Mouse (Mus musculus) cerebellum, adult 2 months (tissue): ENCODE measurements at regions not wholly inside any gene's neighbourhood (a gene's known extent, or its start where the extent isn't known, plus 50 kb on each side); places are given as distances from the start of the nearest gene placed in this dataset.

Experiments
- DNase-seq, 2 experiments: peaks; one replicate each; pipeline ENCODE4 v3.0.0; 2021
- H3K27ac ChIP-seq: fragments of 200-500 bp; 2 replicates; pipeline ENCODE4 v1.5.1; 2012; ENCODE audit warnings: low read length, control low read depth, inconsistent platforms; ENCODE audit not compliant: insufficient read depth
- H3K27me3 ChIP-seq: fragments of 200-500 bp; 2 replicates; pipeline ENCODE4 v1.6.1; 2012; ENCODE audit warnings: inconsistent platforms, mild to moderate bottlenecking, low read length, moderate library complexity; ENCODE audit not compliant: control insufficient read depth, insufficient read depth
- H3K4me1 ChIP-seq: fragments of 200-500 bp; 2 replicates; pipeline ENCODE4 v1.6.1; 2011; ENCODE audit warnings: low read length; ENCODE audit not compliant: control insufficient read depth, insufficient read depth
- H3K4me3 ChIP-seq: fragments of 200-500 bp; replicated peaks from 2 replicates; pipeline ENCODE3; 2011; ENCODE audit warnings: mild to moderate bottlenecking, low read depth, low read length, control low read depth; ENCODE audit not compliant: insufficient read depth
- CTCF ChIP-seq: fragments of 200-500 bp; IDR thresholded peaks from 2 replicates; pipeline ENCODE4 v1.5.1; 2011; ENCODE audit warnings: low read depth, mild to moderate bottlenecking, control low read depth, low read length, moderate library complexity, borderline replicate concordance; ENCODE audit not compliant: insufficient read depth
- POLR2A ChIP-seq: fragments of 200-500 bp; IDR thresholded peaks from 2 replicates; pipeline ENCODE4 v1.6.1; 2011; ENCODE audit warnings: low read length, control low read depth, borderline replicate concordance; ENCODE audit not compliant: insufficient read depth
- WGBS: fragments of 180-500 bp; shearing (Covaris S2); methylation state at CpG from one replicate; pipeline ENCODE4 v1.1.7; 2018; 5-methylcytosine and 5-hydroxymethylcytosine counted together

DNA sequence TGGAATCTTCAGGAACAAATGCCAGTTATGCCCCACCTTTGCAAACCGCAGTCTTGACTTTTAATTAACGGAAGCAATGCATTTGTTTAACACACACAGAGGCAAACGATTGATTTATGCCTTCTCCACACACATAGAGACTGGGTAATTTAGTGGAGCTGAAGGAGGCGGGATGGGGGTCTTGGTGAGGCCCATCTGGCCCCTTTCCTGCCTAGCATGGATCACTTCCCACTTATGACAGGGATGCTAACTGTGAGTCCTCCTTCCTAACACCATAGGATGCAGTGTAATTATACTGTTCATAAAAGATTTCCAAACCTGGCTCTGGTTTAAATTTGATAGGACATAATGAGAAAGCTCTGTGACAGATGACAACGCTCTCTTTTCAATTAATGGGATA is 101.1 kb upstream of the Map1b start:
- 78% methylated on average over 5 of the region's 5 CpGs for WGBS
- TF ChIP-seq CTCF (no peak), POLR2A (no peak)

DNA sequence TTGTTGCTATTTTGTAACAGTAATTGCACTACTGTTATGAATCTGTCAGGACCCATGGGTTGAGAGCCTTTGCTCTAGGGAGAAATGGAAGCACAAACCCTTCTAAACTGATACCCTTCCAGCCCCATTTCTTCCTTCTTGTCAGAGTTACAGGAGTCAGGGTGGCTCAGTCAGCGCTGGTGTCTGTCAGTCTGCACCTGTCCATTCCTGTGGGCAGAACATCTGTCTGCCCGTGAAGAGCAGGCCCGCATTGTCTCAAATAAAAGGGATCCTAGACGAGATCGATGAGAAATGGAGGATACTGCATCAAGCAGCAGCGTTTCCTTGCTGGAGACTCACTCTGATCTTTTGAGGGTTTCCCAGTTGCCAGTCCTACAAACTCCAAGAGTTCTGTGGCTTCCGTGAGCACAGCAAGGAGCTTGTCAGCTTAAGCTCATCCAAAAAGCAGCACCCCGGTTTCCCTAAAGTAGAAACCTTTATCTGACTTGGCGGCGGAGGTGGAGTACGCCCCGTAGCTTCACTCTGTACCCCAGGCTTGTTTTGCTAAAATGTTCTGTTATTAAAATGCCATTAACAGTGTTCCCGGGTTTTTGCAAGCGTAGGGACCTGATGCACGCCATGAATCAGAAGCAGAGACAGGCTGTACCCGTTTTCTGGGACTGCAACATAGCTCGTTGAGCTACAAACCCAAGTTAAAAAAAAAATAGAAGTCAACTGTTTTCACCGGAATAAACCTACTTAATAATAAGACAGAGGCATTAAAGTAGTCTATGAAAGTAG is 95.6 kb upstream of the Map1b start:
- no peak overlapping the region for H3K27ac ChIP-seq
- no peak overlapping the region for H3K4me3 ChIP-seq
- H3K27me3 ChIP-seq, result no peaks in the 10 kb centered on the region
- 81% methylated on average over 18 of the region's 18 CpGs for WGBS
- no peak for TF ChIP-seq CTCF
- peaks cover 4% of the 10 kb centered on the region; the same call in 1 of the 2 replicates for H3K4me1 ChIP-seq
- DNase-seq, result no peak

More for the DNA sequence above, 101.1 kb upstream of the Map1b start:
- Histone ChIP-seq H3K27me3 (no peaks in the 10 kb centered on the region), H3K4me1 (no peaks in the 10 kb centered on the region), H3K4me3 (no peak overlapping the region), H3K27ac (no peak overlapping the region)
- DNase-seq, result no peak

DNA sequence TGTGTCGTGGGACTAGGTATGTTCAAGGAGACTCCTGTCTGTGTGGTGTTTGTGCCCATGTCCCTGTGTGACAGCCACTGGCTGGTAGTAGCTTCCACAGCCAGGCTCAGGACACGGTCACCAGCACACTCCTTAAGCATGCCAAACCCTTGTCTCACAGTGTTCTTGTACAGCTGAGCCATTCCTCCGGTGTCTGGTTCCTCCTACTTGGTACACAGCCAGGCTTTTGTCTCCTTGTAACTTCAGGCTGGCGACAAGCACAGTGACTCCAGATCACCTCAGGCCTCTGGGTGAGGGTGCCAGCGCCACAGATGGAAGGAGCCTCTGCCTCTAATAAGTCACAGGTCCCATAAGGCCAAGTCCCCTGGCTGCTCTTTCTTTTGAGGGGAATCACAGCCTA is 94.2 kb upstream of the Map1b start:
- TF ChIP-seq CTCF, result no peak
- no peak for TF ChIP-seq POLR2A
- Histone ChIP-seq H3K4me3 (no peak overlapping the region), H3K27ac (no peak overlapping the region), H3K27me3 (no peaks in the 10 kb centered on the region), H3K4me1 (peaks cover 4% of the 10 kb centered on the region; the same call in 1 of the 2 replicates)
- 57% methylated on average over 5 of the region's 5 CpGs for WGBS
- DNase-seq, result no peak

DNA sequence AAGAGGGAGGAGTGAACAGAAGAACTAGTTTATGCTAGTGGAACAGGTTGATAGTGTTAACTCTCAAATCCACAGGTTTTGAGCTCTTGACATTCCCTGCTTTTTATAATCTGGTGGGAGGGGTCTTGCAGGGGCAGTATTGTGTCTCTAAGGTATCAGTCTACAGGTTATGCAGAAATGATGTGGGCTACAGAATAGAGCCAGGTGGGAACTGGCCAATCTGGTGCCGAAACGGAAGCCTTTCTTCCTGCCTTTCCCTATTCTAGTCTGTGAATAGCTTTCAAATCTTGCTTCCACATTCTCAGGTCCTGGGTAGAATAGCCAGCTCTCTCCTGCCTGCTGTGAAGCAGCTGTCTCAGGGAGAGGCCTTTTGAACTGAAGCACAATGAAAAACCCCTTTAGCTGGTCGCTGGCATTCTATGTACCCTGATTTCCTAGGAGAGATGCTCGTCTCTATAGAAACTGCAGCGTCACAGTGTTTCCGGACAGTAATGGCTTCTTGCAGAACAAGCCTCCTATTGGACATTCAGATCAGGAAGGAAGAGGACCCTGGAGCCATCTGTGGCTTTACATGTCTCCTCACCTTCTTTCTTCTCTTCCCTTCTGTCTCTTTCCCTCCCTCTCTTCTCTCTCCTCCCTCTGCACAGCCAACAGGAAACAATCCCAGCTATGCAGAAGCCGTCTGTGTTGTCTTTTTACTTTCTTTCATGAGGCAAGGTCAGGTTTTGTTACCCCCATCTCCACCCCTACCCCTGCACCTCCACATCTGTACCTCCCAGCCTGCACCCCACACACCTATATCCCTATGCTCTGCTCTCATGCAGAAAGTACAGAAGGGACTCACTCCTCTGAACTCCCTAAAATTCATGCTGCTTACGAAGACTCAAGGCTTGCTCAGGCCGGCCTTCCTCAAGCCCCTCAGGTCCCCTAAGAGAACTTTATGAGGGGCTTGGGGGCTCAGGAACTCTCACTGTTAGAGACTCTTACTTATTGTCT is 93.1 kb upstream of the Map1b start:
- no peak for TF ChIP-seq POLR2A
- TF ChIP-seq CTCF, result no peak
- Histone ChIP-seq H3K27me3 (no peaks in the 10 kb centered on the region), H3K27ac (no peak overlapping the region), H3K4me1 (peaks cover 4% of the 10 kb centered on the region; the same call in 1 of the 2 replicates), H3K4me3 (no peak overlapping the region)
- no peak for DNase-seq
- WGBS, result 58% methylated on average over 9 of the region's 9 CpGs

DNA sequence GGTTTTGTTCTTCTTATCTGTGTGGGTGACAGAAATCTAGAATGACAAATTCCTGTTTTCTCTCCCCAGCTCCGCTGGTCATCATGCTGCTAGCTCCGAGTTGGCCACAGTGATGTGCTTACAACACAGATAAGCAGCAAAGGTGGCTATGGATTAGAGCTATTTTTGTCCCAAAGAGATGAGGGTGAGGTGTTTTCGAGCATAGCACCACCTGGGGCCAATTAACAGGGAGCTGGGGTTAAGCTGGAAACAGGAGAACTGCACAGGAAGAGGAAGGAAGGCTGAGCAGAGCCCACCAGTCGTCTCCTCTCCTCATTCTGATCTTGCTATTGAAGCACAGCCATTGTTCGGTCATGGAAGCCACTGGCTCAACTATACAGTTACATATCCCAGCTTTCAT is 92.3 kb upstream of the Map1b start:
- no peak for TF ChIP-seq POLR2A
- no peak for TF ChIP-seq CTCF
- Histone ChIP-seq H3K27me3 (no peaks in the 10 kb centered on the region), H3K4me3 (no peak overlapping the region), H3K4me1 (peaks cover 4% of the 10 kb centered on the region; the same call in 1 of the 2 replicates), H3K27ac (no peak overlapping the region)
- WGBS, result 79% methylated on average over 5 of the region's 5 CpGs
- no peak for DNase-seq

DNA sequence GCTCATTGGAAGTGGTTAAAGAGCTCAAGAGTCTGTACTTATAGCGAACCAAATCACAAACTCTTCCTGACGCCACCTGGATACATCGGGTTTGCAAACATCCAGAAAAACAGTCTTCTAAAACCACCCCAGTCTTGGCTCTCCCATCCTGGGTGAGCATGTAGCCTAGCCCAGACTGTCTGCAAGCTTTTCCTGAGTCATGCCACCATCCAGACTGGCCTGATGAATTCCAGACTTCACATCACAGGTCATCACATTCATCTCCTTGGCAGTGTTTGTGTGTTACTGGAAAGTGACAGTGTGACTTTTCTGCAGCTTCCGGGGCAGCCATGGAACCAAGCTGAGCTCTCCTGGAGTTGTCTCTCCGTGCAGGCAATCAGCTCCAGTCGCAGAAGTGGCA is 90.9 kb upstream of the Map1b start:
- DNase-seq, result no peak
- no peaks in the 10 kb centered on the region for H3K27me3 ChIP-seq
- no peak overlapping the region for H3K27ac ChIP-seq
- H3K4me1 ChIP-seq, result peaks cover 4% of the 10 kb centered on the region; the same call in 1 of the 2 replicates
- 53% methylated on average over 6 of the region's 6 CpGs for WGBS
- no peak overlapping the region for H3K4me3 ChIP-seq
- TF ChIP-seq POLR2A, result no peak
- no peak for TF ChIP-seq CTCF

DNA sequence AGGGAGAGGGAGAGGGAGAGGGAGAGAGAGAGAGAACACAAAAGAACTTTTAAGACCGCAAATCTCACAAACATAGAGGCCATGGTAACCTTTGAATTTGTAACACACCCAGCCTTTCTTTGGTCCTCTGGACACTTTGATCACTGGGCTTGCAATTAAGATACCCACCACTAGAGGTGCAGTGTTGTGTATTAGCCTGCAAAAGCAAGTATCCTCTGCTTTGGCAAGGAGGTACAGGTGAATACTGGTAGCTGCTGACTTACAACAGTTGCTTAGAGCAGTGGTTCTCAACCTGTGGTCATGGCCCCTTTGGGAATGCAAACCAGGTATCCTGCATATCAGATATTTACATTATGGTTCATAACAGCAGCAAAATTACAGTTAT is 90.3 kb upstream of the Map1b start:
- Histone ChIP-seq H3K4me3 (no peak overlapping the region), H3K27ac (no peak overlapping the region), H3K27me3 (no peaks in the 10 kb centered on the region), H3K4me1 (peaks cover 4% of the 10 kb centered on the region; the same call in 1 of the 2 replicates)
- no peak for DNase-seq
- WGBS, result 82% methylated on average over 1 of the region's 1 CpGs
- TF ChIP-seq CTCF (no peak; the same call in 1 of the 2 replicates), POLR2A (no peak)
